Comparison of ENCODE assay signal across 8 mouse cellular contexts in genomic region chr17:46888511-46889212, GRCm38 (mm10). TPM values are rescaled to one million over a fixed set of nuclear protein-coding genes. Genes with fewer than 3 reads are reported as not detected.
A peak's percentile ranks its signal among the peaks of the same experiment; 100 is the strongest.
DNase-seq lines count a peak whose midpoint lies in the region; ATAC-seq and TF ChIP-seq lines count a peak whose summit lies in the region.

No protein-coding gene starts in this region.

- no peak overlapping the region for H3K4me3 ChIP-seq in bone marrow, adult 2 months (replicated peaks; ENCODE audit: control insufficient read depth, low read depth, low read length)
- H3K4me3 ChIP-seq in forebrain, embryonic 10.5 days: peak overlapping the region; percentile 91
- peak overlapping the region; percentile 77 for H3K4me3 ChIP-seq in hindbrain, postnatal 0 days (ENCODE audit: low read length)
- peak overlapping the region; percentile 87 for H3K4me3 ChIP-seq in limb, embryonic 10.5 days
- H3K4me3 ChIP-seq in midbrain, embryonic 11.5 days (ENCODE audit: low read depth, low read length): peak overlapping the region; percentile 93

- TF ChIP-seq CTCF in bone marrow, adult 2 months (IDR thresholded peaks at IDR 0.05; ENCODE audit: control insufficient read depth, insufficient read depth, low read length): peak; percentile 67
- TF ChIP-seq CTCF in hindbrain, postnatal 0 days (IDR thresholded peaks at IDR 0.05; ENCODE audit: low read depth): peak; percentile 73

- TF ChIP-seq POLR2A in bone marrow, adult 2 months (IDR thresholded peaks at IDR 0.05; ENCODE audit: borderline replicate concordance, control insufficient read depth, low read depth, low read length): no peak

- peak; percentile 96 for DNase-seq in heart, adult 11 months
- no peak for DNase-seq in heart, postnatal 25 days (ENCODE audit: low spot score)
- no peak for DNase-seq in forebrain, embryonic 10.5 days (ENCODE audit: extremely low spot score, low spot score)
- peak; percentile 75 for DNase-seq in hindbrain, postnatal 0 days (ENCODE audit: low spot score)
- DNase-seq in limb, embryonic 10.5 days (ENCODE audit: low spot score): peak; percentile 43
- DNase-seq in midbrain, embryonic 11.5 days (ENCODE audit: low spot score, missing footprints): no peak
- DNase-seq in thymus, postnatal 10 days (ENCODE audit: low spot score in 2 of 2): peak; percentile 34 to 68

- H3K9me3 ChIP-seq in forebrain, embryonic 10.5 days: no peaks in the 10 kb centered on the region
- H3K9me3 ChIP-seq in hindbrain, postnatal 0 days (ENCODE audit: low read length): no peaks in the 10 kb centered on the region
- H3K9me3 ChIP-seq in limb, embryonic 10.5 days (replicated peaks): no peaks in the 10 kb centered on the region
- H3K9me3 ChIP-seq in midbrain, embryonic 11.5 days (ENCODE audit: control insufficient read depth, low read length): no peaks in the 10 kb centered on the region

- 36% methylated on average over 16 of the region's 16 CpGs for WGBS in bone marrow, adult 2 months
- WGBS in forebrain, embryonic 10.5 days: 33% methylated on average over 16 of the region's 16 CpGs
- 34% methylated on average over 16 of the region's 16 CpGs for WGBS in hindbrain, postnatal 0 days
- 35% methylated on average over 16 of the region's 16 CpGs for WGBS in limb, embryonic 10.5 days
- 38% methylated on average over 16 of the region's 16 CpGs for WGBS in midbrain, embryonic 11.5 days

- peaks cover 19% of the 10 kb centered on the region for H3K36me3 ChIP-seq in forebrain, embryonic 10.5 days (replicated peaks)
- no peaks in the 10 kb centered on the region for H3K36me3 ChIP-seq in hindbrain, postnatal 0 days (ENCODE audit: insufficient read depth, low read length)
- peaks cover 18% of the 10 kb centered on the region for H3K36me3 ChIP-seq in limb, embryonic 10.5 days
- H3K36me3 ChIP-seq in midbrain, embryonic 11.5 days (ENCODE audit: control insufficient read depth, insufficient read depth, low read length): no peaks in the 10 kb centered on the region

- peak overlapping the region; percentile 82 for H3K4me2 ChIP-seq in hindbrain, postnatal 0 days (ENCODE audit: low read depth, low read length)
- H3K4me2 ChIP-seq in midbrain, embryonic 11.5 days: peak overlapping the region; percentile 82

- ATAC-seq in hindbrain, postnatal 0 days: no peak
- ATAC-seq in midbrain, embryonic 11.5 days (ENCODE audit: low FRiP score): no peak

- no peaks in the 10 kb centered on the region for H3K27me3 ChIP-seq in forebrain, embryonic 10.5 days (ENCODE audit: poor library complexity, severe bottlenecking)
- H3K27me3 ChIP-seq in hindbrain, postnatal 0 days (ENCODE audit: insufficient read depth, low read length): no peaks in the 10 kb centered on the region
- no peaks in the 10 kb centered on the region for H3K27me3 ChIP-seq in limb, embryonic 10.5 days (ENCODE audit: low read depth, poor library complexity, severe bottlenecking)
- no peaks in the 10 kb centered on the region for H3K27me3 ChIP-seq in midbrain, embryonic 11.5 days (ENCODE audit: control insufficient read depth, insufficient read depth, low read length)

- intact Hi-C loops in heart, postnatal 25 days (cut with DNase I): loop anchor here (2.0 kb wide), 1 partner anchor 34 kb away; no protein-coding TSS in a partner anchor

- peaks cover 2% of the 10 kb centered on the region; the same call in 1 of the 2 replicates for H3K4me1 ChIP-seq in bone marrow, adult 2 months (ENCODE audit: control insufficient read depth, insufficient read depth, low read length)
- H3K4me1 ChIP-seq in forebrain, embryonic 10.5 days: peaks cover 47% of the 10 kb centered on the region
- peaks cover 24% of the 10 kb centered on the region for H3K4me1 ChIP-seq in hindbrain, postnatal 0 days (ENCODE audit: insufficient read depth, low read length)
- peaks cover 43% of the 10 kb centered on the region for H3K4me1 ChIP-seq in limb, embryonic 10.5 days
- peaks cover 18% of the 10 kb centered on the region for H3K4me1 ChIP-seq in midbrain, embryonic 11.5 days (ENCODE audit: control insufficient read depth, insufficient read depth, low read length)

- no peak overlapping the region for H3K27ac ChIP-seq in bone marrow, adult 2 months (ENCODE audit: control insufficient read depth, insufficient read depth, low read depth, low read length, poor library complexity)
- H3K27ac ChIP-seq in forebrain, embryonic 10.5 days: peak overlapping the region; percentile 94
- peak overlapping the region; percentile 95 for H3K27ac ChIP-seq in hindbrain, postnatal 0 days
- H3K27ac ChIP-seq in limb, embryonic 10.5 days: peak overlapping the region; percentile 95
- no peak overlapping the region for H3K27ac ChIP-seq in midbrain, embryonic 11.5 days (ENCODE audit: low read depth, low read length)

- peak overlapping the region; percentile 71 for H3K9ac ChIP-seq in hindbrain, postnatal 0 days (replicated peaks; ENCODE audit: low read length)
- H3K9ac ChIP-seq in midbrain, embryonic 11.5 days (ENCODE audit: low read length): peak overlapping the region; percentile 70

RNA-seq across cellular contexts. Expression of gene Tbcc, which starts 1.8 kb away (rescaled TPM):
- total RNA-seq in heart, postnatal 25 days (2021): 10 to 100 TPM; 15.5 to 17.7 TPM
- 11.8 and 24.5 TPM in 2 replicates for polyA plus RNA-seq in bone marrow, adult 2 months (2011; ENCODE audit: insufficient read depth, insufficient read length, low replicate concordance, missing spikeins)
- polyA plus RNA-seq in forebrain, embryonic 10.5 days (2016; fragmentation: Nextera tagmentation; extraction: Ambion mirVana): 43.1 and 48.4 TPM in 2 replicates
- total RNA-seq in hindbrain, postnatal 0 days (2014; rRNA removed): 41.8 and 61.5 TPM in 2 replicates
- 50.7 and 54.5 TPM in 2 replicates for polyA plus RNA-seq in hindbrain, postnatal 0 days (2015; fragmentation: Nextera tagmentation; extraction: Ambion mirVana)
- 62.1 and 66.3 TPM in 2 replicates for polyA plus RNA-seq in limb, embryonic 10.5 days (2016; fragmentation: Nextera tagmentation; extraction: Ambion mirVana)
- 72.7 and 76.2 TPM in 2 replicates for polyA plus RNA-seq in midbrain, embryonic 11.5 days (2014; fragmentation: Nextera tagmentation; extraction: Ambion mirVana)

RNA-seq across cellular contexts. Expression of gene Prph2, which starts 21.6 kb away (rescaled TPM):
- not detected for total RNA-seq in heart, postnatal 25 days (2021)
- not detected in 2 replicates for polyA plus RNA-seq in bone marrow, adult 2 months (2011; ENCODE audit: insufficient read depth, insufficient read length, low replicate concordance, missing spikeins)
- not detected in 2 replicates for polyA plus RNA-seq in forebrain, embryonic 10.5 days (2016; fragmentation: Nextera tagmentation; extraction: Ambion mirVana)
- total RNA-seq in hindbrain, postnatal 0 days (2014; rRNA removed): not detected in 2 replicates
- 0.05 TPM in 1 of 2 replicates, not detected in the other for polyA plus RNA-seq in hindbrain, postnatal 0 days (2015; fragmentation: Nextera tagmentation; extraction: Ambion mirVana)
- not detected in 2 replicates for polyA plus RNA-seq in limb, embryonic 10.5 days (2016; fragmentation: Nextera tagmentation; extraction: Ambion mirVana)
- polyA plus RNA-seq in midbrain, embryonic 11.5 days (2014; fragmentation: Nextera tagmentation; extraction: Ambion mirVana): not detected in 2 replicates

RNA-seq across cellular contexts. Expression of gene Bicral, which starts 30.4 kb away (rescaled TPM):
- total RNA-seq in heart, postnatal 25 days (2021): 10 to 100 TPM; 15.0 to 16.7 TPM
- 3.7 and 16.0 TPM in 2 replicates for polyA plus RNA-seq in bone marrow, adult 2 months (2011; ENCODE audit: insufficient read depth, insufficient read length, low replicate concordance, missing spikeins)
- polyA plus RNA-seq in forebrain, embryonic 10.5 days (2016; fragmentation: Nextera tagmentation; extraction: Ambion mirVana): 2.9 and 4.1 TPM in 2 replicates
- total RNA-seq in hindbrain, postnatal 0 days (2014; rRNA removed): 22.9 and 23.1 TPM in 2 replicates
- polyA plus RNA-seq in hindbrain, postnatal 0 days (2015; fragmentation: Nextera tagmentation; extraction: Ambion mirVana): 5.1 and 5.2 TPM in 2 replicates
- 3.6 and 4.3 TPM in 2 replicates for polyA plus RNA-seq in limb, embryonic 10.5 days (2016; fragmentation: Nextera tagmentation; extraction: Ambion mirVana)
- polyA plus RNA-seq in midbrain, embryonic 11.5 days (2014; fragmentation: Nextera tagmentation; extraction: Ambion mirVana): 5.8 and 6.4 TPM in 2 replicates

Comparison
In these comparisons a context has a peak if more than half of its experiments do, and no peak if none do; other contexts are left out.
1. DNase-seq: peak in heart, adult 11 months (single experiment), hindbrain, postnatal 0 days (single experiment), limb, embryonic 10.5 days (single experiment) and thymus, postnatal 10 days (2 of 2); none in heart, postnatal 25 days (single experiment), forebrain, embryonic 10.5 days (single experiment) and midbrain, embryonic 11.5 days (single experiment).
2. H3K27ac ChIP-seq: peak in forebrain, embryonic 10.5 days (single experiment), hindbrain, postnatal 0 days (single experiment) and limb, embryonic 10.5 days (single experiment); none in bone marrow, adult 2 months (single experiment) and midbrain, embryonic 11.5 days (single experiment).